Mouse (Mus musculus) embryo, embryonic 9.5 days (tissue): ENCODE measurements around the gene Hist1h2bm.

ENCODE experiments used
- DNase-seq: peaks from one replicate; pipeline ENCODE4 v3.0.0-alpha.2; 2017; ENCODE audit errors: extremely low spot score

The Hist1h2bm gene

GRCm38 (mm10) chr13:21721757-21722372, at the start of gene Hist1h2bm:
Gene Hist1h2bm (plus strand): TSS chr13:21722044.
- DNase-seq, result peak; percentile 92

- DNase-seq, result no peak
Measured at GRCm38 (mm10) chr13:21677305-21677704, 44.5 kb upstream of the Hist1h2bm start, which contains the start of gene Olfr1360. Gene Olfr1360 (minus strand): TSS chr13:21677405.

- DNase-seq, result no peak
Measured at GRCm38 (mm10) chr13:21697811-21698210, 24.0 kb upstream of the Hist1h2bm start, which contains the start of gene Olfr1359. Gene Olfr1359 (plus strand): TSS chr13:21698111.

- no peak for DNase-seq
Measured at GRCm38 (mm10) chr13:21706669-21707068, 15.2 kb upstream of the Hist1h2bm start.

GRCm38 (mm10) chr13:21710031-21710711, 11.7 kb upstream of the Hist1h2bm start:
- DNase-seq, result peak; percentile 91

GRCm38 (mm10) chr13:21710821-21711525, 10.9 kb upstream of the Hist1h2bm start:
- DNase-seq, result peak; percentile 83

GRCm38 (mm10) chr13:21711698-21712097, 10.1 kb upstream of the Hist1h2bm start:
- DNase-seq, result no peak

- DNase-seq, result no peak
Measured at GRCm38 (mm10) chr13:21714725-21715124, 7.1 kb upstream of the Hist1h2bm start.

- DNase-seq, result peak; percentile 70
Measured at GRCm38 (mm10) chr13:21715131-21715863, 6.5 kb upstream of the Hist1h2bm start.

GRCm38 (mm10) chr13:21715864-21716539, 5.8 kb upstream of the Hist1h2bm start, which contains the start of the genes Hist1h2bl and Hist1h2ai:
Gene Hist1h2bl (minus strand): TSS chr13:21716143.
Gene Hist1h2ai (plus strand): TSS chr13:21716422.
- peak; percentile 95 for DNase-seq

GRCm38 (mm10) chr13:21716540-21717391, 5.1 kb upstream of the Hist1h2bm start:
- peak; percentile 83 for DNase-seq

GRCm38 (mm10) chr13:21717397-21718357, 4.2 kb upstream of the Hist1h2bm start, which contains the start of gene Hist1h3h:
Gene Hist1h3h (plus strand): TSS chr13:21717659.
- DNase-seq, result peak; percentile 95

- DNase-seq, result peak; percentile 76
Measured at GRCm38 (mm10) chr13:21718381-21719080, 3.3 kb upstream of the Hist1h2bm start.

GRCm38 (mm10) chr13:21721107-21721756, 612 bp upstream of the Hist1h2bm start:
- DNase-seq, result peak; percentile 59

- DNase-seq, result peak; percentile 75
Measured at GRCm38 (mm10) chr13:21722373-21722925, 605 bp downstream of the Hist1h2bm start.

- peak; percentile 70 for DNase-seq
Measured at GRCm38 (mm10) chr13:21722993-21723836, 1.4 kb downstream of the Hist1h2bm start.
